Mouse (Mus musculus): ENCODE data around the gene Camk1d. TPM values are rescaled to one million over a fixed set of nuclear protein-coding genes. Genes with fewer than 3 reads are reported as not detected.

Gene Camk1d
- total RNA-seq, 1 experiment = 12.5 TPM

- TF ChIP-seq ZC3H11A (IDR thresholded peaks at IDR 0.05; ENCODE audit: borderline replicate concordance, low read depth, low read length) (no peak), ZNF384 (IDR thresholded peaks at IDR 0.05; ENCODE audit: low read depth, low read length) (no peak), CHD2 (IDR thresholded peaks at IDR 0.05; ENCODE audit: low read depth, low read length) (no peak), MAFK (IDR thresholded peaks at IDR 0.05; ENCODE audit: insufficient read depth, low read depth, low read length) (no peak), HCFC1 (IDR thresholded peaks at IDR 0.05; ENCODE audit: borderline replicate concordance, insufficient read depth, low read length) (no peak)
- in situ Hi-C loops (cut with MboI; ENCODE audit: low sequenced_read_pairs in 2 of 2, unreplicated experiment in 2 of 2) = no loop called here
- Histone ChIP-seq H3K4me1 (ENCODE audit: control insufficient read depth in 2 of 2, insufficient read depth in 2 of 2, low read length in 2 of 2, poor library complexity in 1 of 2) (no peaks in the 10 kb centered on the region; a peak in 1 of 4 replicates), H3K27ac (ENCODE audit: insufficient read depth, low read depth, low read length, poor library complexity, severe bottlenecking) (no peak overlapping the region), H3K9me3 (ENCODE audit: control insufficient read depth, insufficient read depth, low read depth, low read length) (no peaks in the 10 kb centered on the region), H3K4me3 (ENCODE audit: insufficient read depth in 1 of 2, low read depth in 1 of 2, low read length in 2 of 2, poor library complexity in 1 of 2, severe bottlenecking in 1 of 2) (no peak overlapping the region), H3K9ac (ENCODE audit: insufficient read depth, low read depth, low read length, poor library complexity, severe bottlenecking) (no peak overlapping the region), H3K36me3 (ENCODE audit: control insufficient read depth, insufficient read depth, low read length, poor library complexity, severe bottlenecking) (peaks cover 2% of the 10 kb centered on the region; the same call in 1 of the 2 replicates)
- DNase-seq (ENCODE audit: low read depth, low spot score) = no peak
These were observed 82.5 kb downstream of the Camk1d start for GRCm38 (mm10) chr2:5631676-5632354.

DNA sequence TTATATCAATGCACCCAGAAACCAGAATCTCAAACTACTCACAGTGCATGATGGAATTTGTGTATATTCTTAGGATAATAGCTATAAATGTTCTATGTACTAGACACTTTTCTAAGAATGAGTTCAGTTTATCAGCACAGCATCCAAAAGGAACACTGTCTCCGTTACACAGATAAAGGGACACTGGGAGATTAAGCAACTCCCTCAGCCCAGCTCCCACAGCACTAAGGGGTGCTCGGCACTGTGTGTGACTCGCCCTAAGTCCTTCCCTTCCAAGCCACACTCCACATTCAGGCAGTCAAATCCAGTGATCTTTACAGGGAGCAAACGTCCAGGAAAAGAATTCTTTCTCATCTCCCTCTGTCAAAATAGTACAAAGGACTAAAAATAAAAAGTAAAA lies 83.6 kb downstream of the Camk1d start:
- H3K36me3 ChIP-seq (ENCODE audit: control insufficient read depth, insufficient read depth, low read length, poor library complexity, severe bottlenecking) = peaks cover 2% of the 10 kb centered on the region; the same call in 1 of the 2 replicates
- H3K4me1 ChIP-seq (ENCODE audit: control insufficient read depth in 2 of 2, insufficient read depth in 2 of 2, low read length in 2 of 2, poor library complexity in 1 of 2) = peaks cover 0 to 2% of the 10 kb centered on the region in 2 experiments; a peak in 1 of 4 replicates
- H3K4me3 ChIP-seq (ENCODE audit: insufficient read depth in 1 of 2, low read depth in 1 of 2, low read length in 2 of 2, poor library complexity in 1 of 2, severe bottlenecking in 1 of 2) = no peak overlapping the region
- in situ Hi-C loops (cut with MboI; ENCODE audit: low sequenced_read_pairs in 2 of 2, unreplicated experiment in 2 of 2) = no loop called here
- TF ChIP-seq MAFK (IDR thresholded peaks at IDR 0.05; ENCODE audit: insufficient read depth, low read depth, low read length) (no peak), ZC3H11A (IDR thresholded peaks at IDR 0.05; ENCODE audit: borderline replicate concordance, low read depth, low read length) (no peak), ZNF384 (IDR thresholded peaks at IDR 0.05; ENCODE audit: low read depth, low read length) (no peak), CHD2 (IDR thresholded peaks at IDR 0.05; ENCODE audit: low read depth, low read length) (no peak), HCFC1 (IDR thresholded peaks at IDR 0.05; ENCODE audit: borderline replicate concordance, insufficient read depth, low read length) (no peak)
- no peaks in the 10 kb centered on the region for H3K9me3 ChIP-seq (ENCODE audit: control insufficient read depth, insufficient read depth, low read depth, low read length)
- H3K9ac ChIP-seq (ENCODE audit: insufficient read depth, low read depth, low read length, poor library complexity, severe bottlenecking) = no peak overlapping the region
- H3K27ac ChIP-seq (ENCODE audit: insufficient read depth, low read depth, low read length, poor library complexity, severe bottlenecking) = no peak overlapping the region
- no peak for DNase-seq (ENCODE audit: low read depth, low spot score)

DNA sequence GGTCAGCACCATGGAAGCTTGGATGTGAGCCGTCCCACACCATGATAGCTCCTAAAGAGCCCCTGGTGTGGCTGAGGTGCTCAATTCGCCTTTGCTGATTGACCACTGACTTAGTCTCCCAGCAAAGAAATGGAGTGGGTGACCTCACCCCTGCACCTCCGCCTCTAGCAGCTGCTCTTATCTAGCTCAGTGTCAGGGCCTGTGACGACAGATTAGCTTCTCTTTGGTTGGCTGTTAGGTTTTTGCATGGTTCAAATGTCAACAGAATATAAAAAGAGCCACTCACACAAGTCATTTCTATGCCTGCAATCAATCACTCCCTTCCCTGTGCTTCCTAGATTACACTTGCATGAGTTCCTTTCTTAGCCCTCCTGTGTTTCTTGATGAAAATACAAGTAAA lies 89.9 kb downstream of the Camk1d start:
- in situ Hi-C loops (cut with MboI; ENCODE audit: low sequenced_read_pairs in 2 of 2, unreplicated experiment in 2 of 2) = no loop called here
- DNase-seq (ENCODE audit: low read depth, low spot score) = no peak
- H3K4me3 ChIP-seq (ENCODE audit: insufficient read depth in 1 of 2, low read depth in 1 of 2, low read length in 2 of 2, poor library complexity in 1 of 2, severe bottlenecking in 1 of 2) = no peak overlapping the region
- H3K9me3 ChIP-seq (ENCODE audit: control insufficient read depth, insufficient read depth, low read depth, low read length) = no peaks in the 10 kb centered on the region
- TF ChIP-seq HCFC1 (IDR thresholded peaks at IDR 0.05; ENCODE audit: borderline replicate concordance, insufficient read depth, low read length) (no peak), CHD2 (IDR thresholded peaks at IDR 0.05; ENCODE audit: low read depth, low read length) (no peak), ZC3H11A (IDR thresholded peaks at IDR 0.05; ENCODE audit: borderline replicate concordance, low read depth, low read length) (no peak), ZNF384 (IDR thresholded peaks at IDR 0.05; ENCODE audit: low read depth, low read length) (no peak), MAFK (IDR thresholded peaks at IDR 0.05; ENCODE audit: insufficient read depth, low read depth, low read length) (no peak)
- peaks cover 2 to 10% of the 10 kb centered on the region in 2 experiments; a peak in 2 of 4 replicates for H3K4me1 ChIP-seq (ENCODE audit: control insufficient read depth in 2 of 2, insufficient read depth in 2 of 2, low read length in 2 of 2, poor library complexity in 1 of 2)
- H3K36me3 ChIP-seq (ENCODE audit: control insufficient read depth, insufficient read depth, low read length, poor library complexity, severe bottlenecking) = no peaks in the 10 kb centered on the region
- H3K9ac ChIP-seq (ENCODE audit: insufficient read depth, low read depth, low read length, poor library complexity, severe bottlenecking) = no peak overlapping the region
- no peak overlapping the region for H3K27ac ChIP-seq (ENCODE audit: insufficient read depth, low read depth, low read length, poor library complexity, severe bottlenecking)

- in situ Hi-C loops (cut with MboI; ENCODE audit: low sequenced_read_pairs in 2 of 2, unreplicated experiment in 2 of 2) = no loop called here
- no peak overlapping the region for H3K9ac ChIP-seq (ENCODE audit: insufficient read depth, low read depth, low read length, poor library complexity, severe bottlenecking)
- no peak overlapping the region for H3K27ac ChIP-seq (ENCODE audit: insufficient read depth, low read depth, low read length, poor library complexity, severe bottlenecking)
- no peaks in the 10 kb centered on the region for H3K9me3 ChIP-seq (ENCODE audit: control insufficient read depth, insufficient read depth, low read depth, low read length)
- H3K4me1 ChIP-seq (ENCODE audit: control insufficient read depth in 2 of 2, insufficient read depth in 2 of 2, low read length in 2 of 2, poor library complexity in 1 of 2) = peaks cover 2 to 25% of the 10 kb centered on the region in 2 experiments; a peak in 3 of 4 replicates
- no peak for DNase-seq (ENCODE audit: low read depth, low spot score)
- H3K4me3 ChIP-seq (ENCODE audit: insufficient read depth in 1 of 2, low read depth in 1 of 2, low read length in 2 of 2, poor library complexity in 1 of 2, severe bottlenecking in 1 of 2) = no peak overlapping the region
- TF ChIP-seq HCFC1 (IDR thresholded peaks at IDR 0.05; ENCODE audit: borderline replicate concordance, insufficient read depth, low read length) = no peak
- no peak for TF ChIP-seq ZNF384 (IDR thresholded peaks at IDR 0.05; ENCODE audit: low read depth, low read length)
- TF ChIP-seq MAFK (IDR thresholded peaks at IDR 0.05; ENCODE audit: insufficient read depth, low read depth, low read length) = no peak
- no peak for TF ChIP-seq CHD2 (IDR thresholded peaks at IDR 0.05; ENCODE audit: low read depth, low read length)
- TF ChIP-seq ZC3H11A (IDR thresholded peaks at IDR 0.05; ENCODE audit: borderline replicate concordance, low read depth, low read length) = no peak
- H3K36me3 ChIP-seq (ENCODE audit: control insufficient read depth, insufficient read depth, low read length, poor library complexity, severe bottlenecking) = peaks cover 2% of the 10 kb centered on the region; the same call in 1 of the 2 replicates
These were observed 95.9 kb downstream of the Camk1d start for GRCm38 (mm10) chr2:5618361-5618896.
